Mouse (Mus musculus) hindbrain, postnatal 0 days (tissue): Measurements from ENCODE around the gene Ube2a. TPM values are rescaled to one million over a fixed set of nuclear protein-coding genes. Genes with fewer than 3 reads are reported as not detected.
"Not testable (repeated sequence)": the region's sequence is repeated elsewhere in the genome, so short reads cannot be mapped to it uniquely, and the experiment has no call there.

ENCODE experiments used
- ATAC-seq: fragments of 200-750 bp; cut with Nextera tagmentation; 2 replicates; pipeline ENCODE4 v1.8.0; 2017; ENCODE audit warnings: mild to moderate bottlenecking, moderate TSS enrichment, moderate library complexity
- DNase-seq: peaks from one replicate; pipeline ENCODE4 v3.0.0-alpha.2; 2015; ENCODE audit warnings: low spot score
- H3K27ac ChIP-seq: fragments of 300-500 bp; sonication (generic); 2 replicates; pipeline ENCODE4 v1.5.1; 2014; ENCODE audit warnings: mild to moderate bottlenecking
- H3K27me3 ChIP-seq: fragments of 300-500 bp; sonication (generic); 2 replicates; pipeline ENCODE4 v1.6.1; 2014; ENCODE audit warnings: low read length, mixed read lengths; ENCODE audit not compliant: insufficient read depth
- H3K36me3 ChIP-seq: fragments of 300-500 bp; sonication (generic); 2 replicates; pipeline ENCODE4 v1.6.1; 2014; ENCODE audit warnings: low read length, mixed read lengths; ENCODE audit not compliant: insufficient read depth
- H3K4me1 ChIP-seq: fragments of 300-500 bp; sonication (generic); 2 replicates; pipeline ENCODE4 v1.6.1; 2014; ENCODE audit warnings: antibody characterized with exemption, low read length, mixed read lengths; ENCODE audit not compliant: insufficient read depth
- H3K4me2 ChIP-seq: fragments of 300-500 bp; sonication (generic); 2 replicates; pipeline ENCODE4 v1.6.1; 2014; ENCODE audit warnings: low read depth, mild to moderate bottlenecking, low read length, moderate library complexity, mixed read lengths
- H3K4me3 ChIP-seq: fragments of 300-500 bp; sonication (generic); 2 replicates; pipeline ENCODE4 v1.5.1; 2014; ENCODE audit warnings: low read length
- H3K9ac ChIP-seq: fragments of 300-500 bp; sonication (generic); replicated peaks from 2 replicates; pipeline ENCODE4 v1.6.1; 2014; ENCODE audit warnings: mild to moderate bottlenecking, low read length, moderate library complexity, mixed read lengths
- H3K9me3 ChIP-seq: fragments of 300-500 bp; sonication (generic); 2 replicates; pipeline ENCODE4 v1.6.1; 2016; ENCODE audit warnings: low read length, mixed read lengths
- CTCF ChIP-seq: IDR thresholded peaks from 2 replicates; pipeline ENCODE4 v1.5.1; 2016; ENCODE audit warnings: antibody characterized with exemption, control low read depth, low read depth
- WGBS: fragments of 180-500 bp; shearing (Covaris S2); extraction: QIAGEN DNeasy Blood & Tissue Kit; methylation state at CpG from one replicate; pipeline ENCODE4 v1.1.7; 2014; 5-methylcytosine and 5-hydroxymethylcytosine counted together
- polyA plus RNA-seq: library from polyadenylated mRNA; unstranded; fragments of >200 nt; fragmentation: Nextera tagmentation; extraction: Ambion mirVana; gene quantifications from 2 replicates; pipeline ENCODE4 v1.2.1, GENCODE M21; 2015
- total RNA-seq: library from RNA; depleted of rRNA; stranded (reverse); fragments of >200 nt; gene quantifications from 2 replicates; pipeline ENCODE4 v1.2.3, GENCODE M21; 2014

Gene Ube2a
- total and polyA plus RNA-seq, 2 experiments from 2014 or later = 28.5 to 134 TPM

GRCm38 (mm10) chrX:36884719-36885118 is 11.0 kb downstream of the Ube2a start:
- no peak for ATAC-seq
- 89% methylated on average over 1 of the region's 1 CpGs for WGBS

GRCm38 (mm10) chrX:36898931-36899330 is 25.2 kb downstream of the Ube2a start:
- not testable (repeated sequence) for DNase-seq, H3K9me3 ChIP-seq, ATAC-seq, H3K9ac ChIP-seq, H3K4me1 ChIP-seq, H3K36me3 ChIP-seq, H3K27me3 ChIP-seq, H3K4me3 ChIP-seq, H3K4me2 ChIP-seq, H3K27ac ChIP-seq
- 19% methylated on average over 1 of the region's 1 CpGs for WGBS
- peak; percentile 32; the same call in 1 of the 2 replicates for TF ChIP-seq CTCF

More at GRCm38 (mm10) chrX:36884719-36885118, 11.0 kb downstream of the Ube2a start:
- TF ChIP-seq CTCF = peak; percentile 50
- no peak overlapping the region for H3K27ac ChIP-seq
- no peak overlapping the region for H3K9ac ChIP-seq
- no peak overlapping the region for H3K4me2 ChIP-seq
- no peaks in the 10 kb centered on the region for H3K27me3 ChIP-seq
- H3K4me1 ChIP-seq = no peaks in the 10 kb centered on the region
- H3K9me3 ChIP-seq = no peaks in the 10 kb centered on the region
- no peaks in the 10 kb centered on the region for H3K36me3 ChIP-seq
- peak; percentile 2 for DNase-seq
- H3K4me3 ChIP-seq = no peak overlapping the region

DNA sequence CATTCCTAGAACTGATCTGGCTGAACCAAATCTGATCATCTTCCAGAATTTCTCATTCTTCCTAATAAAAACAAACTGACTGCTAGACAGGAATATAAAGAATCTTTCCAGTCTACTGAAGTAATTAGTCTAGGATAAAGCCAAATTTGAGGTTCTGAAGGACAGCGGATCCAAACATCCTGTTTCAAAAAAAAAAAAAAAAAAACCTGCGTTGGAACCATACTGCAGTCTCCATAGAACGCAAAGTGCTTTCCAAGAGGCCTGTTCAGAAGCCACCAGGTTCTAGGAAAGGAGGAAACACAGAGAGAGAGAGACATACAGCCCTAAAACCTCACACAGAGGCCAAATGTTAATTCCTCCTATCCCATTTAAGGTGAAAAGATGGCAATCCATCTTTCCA is 28.0 kb downstream of the Ube2a start:
- TF ChIP-seq CTCF = no peak
- DNase-seq (no peak), ATAC-seq (no peak)
- Histone ChIP-seq H3K4me3 (peak overlapping the region; percentile 51), H3K9ac (peak overlapping the region; percentile 56; the same call in 1 of the 2 replicates), H3K27ac (peak overlapping the region; percentile 82), H3K4me2 (peak overlapping the region; percentile 56), H3K9me3 (no peaks in the 10 kb centered on the region), H3K36me3 (no peaks in the 10 kb centered on the region), H3K4me1 (no peaks in the 10 kb centered on the region), H3K27me3 (no peaks in the 10 kb centered on the region)
- 41% methylated on average over 3 of the region's 3 CpGs for WGBS

DNA sequence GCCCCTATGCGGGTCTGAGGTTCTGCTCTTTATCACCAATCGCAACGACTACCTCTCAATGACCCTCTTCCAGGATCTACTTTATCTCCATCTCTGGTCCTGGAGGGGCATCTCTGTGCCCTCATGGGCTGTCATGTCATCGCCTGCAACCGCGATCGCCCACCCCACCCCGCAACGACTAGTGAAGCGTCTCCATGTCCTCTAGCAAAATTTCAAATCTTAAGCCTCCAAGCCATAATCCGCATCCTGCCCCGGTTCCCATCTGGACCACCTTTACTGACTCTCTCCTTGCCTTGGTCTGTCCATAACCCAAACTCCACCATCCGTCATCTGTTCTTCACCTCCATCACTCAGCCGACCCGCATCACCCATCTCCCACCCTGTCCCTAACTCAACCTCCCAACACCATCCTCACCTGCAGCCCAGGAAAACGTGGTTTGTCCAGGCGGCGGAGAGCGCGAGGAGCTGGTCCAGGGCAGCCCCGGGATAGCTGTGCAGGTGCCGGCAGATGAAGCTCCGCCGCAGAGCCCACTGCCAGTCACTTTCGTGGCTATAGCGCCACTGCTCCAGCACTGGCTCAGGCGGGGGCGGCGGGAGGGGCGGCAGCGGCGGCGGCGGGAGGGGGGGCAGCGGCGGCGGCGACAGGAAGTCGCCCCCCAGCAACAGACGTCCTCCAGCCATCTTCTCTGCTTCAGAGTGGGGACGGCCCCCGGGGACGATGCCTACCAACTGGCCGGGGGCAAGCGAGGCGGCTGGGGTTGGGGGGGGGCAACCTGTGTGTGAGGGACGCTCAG is 28.8 kb downstream of the Ube2a start, which contains the start of gene Nkrf:
Gene Nkrf (minus strand): TSS at position 579 of the 794 bp plus-strand sequence.
- WGBS = 34% methylated on average over 44 of the region's 47 CpGs
- Histone ChIP-seq H3K9me3 (no peaks in the 10 kb centered on the region), H3K4me2 (peak within 1 kb of the TSS; percentile 56), H3K4me3 (peak within 1 kb of the TSS; percentile 51), H3K9ac (peak within 1 kb of the TSS; percentile 56), H3K36me3 (no peaks in the 10 kb centered on the region), H3K27ac (peak within 1 kb of the TSS; percentile 82), H3K4me1 (no peaks in the 10 kb centered on the region), H3K27me3 (no peaks in the 10 kb centered on the region)
- DNase-seq (peak; percentile 61), ATAC-seq (peak; percentile 80)
- TF ChIP-seq CTCF = no peak

DNA sequence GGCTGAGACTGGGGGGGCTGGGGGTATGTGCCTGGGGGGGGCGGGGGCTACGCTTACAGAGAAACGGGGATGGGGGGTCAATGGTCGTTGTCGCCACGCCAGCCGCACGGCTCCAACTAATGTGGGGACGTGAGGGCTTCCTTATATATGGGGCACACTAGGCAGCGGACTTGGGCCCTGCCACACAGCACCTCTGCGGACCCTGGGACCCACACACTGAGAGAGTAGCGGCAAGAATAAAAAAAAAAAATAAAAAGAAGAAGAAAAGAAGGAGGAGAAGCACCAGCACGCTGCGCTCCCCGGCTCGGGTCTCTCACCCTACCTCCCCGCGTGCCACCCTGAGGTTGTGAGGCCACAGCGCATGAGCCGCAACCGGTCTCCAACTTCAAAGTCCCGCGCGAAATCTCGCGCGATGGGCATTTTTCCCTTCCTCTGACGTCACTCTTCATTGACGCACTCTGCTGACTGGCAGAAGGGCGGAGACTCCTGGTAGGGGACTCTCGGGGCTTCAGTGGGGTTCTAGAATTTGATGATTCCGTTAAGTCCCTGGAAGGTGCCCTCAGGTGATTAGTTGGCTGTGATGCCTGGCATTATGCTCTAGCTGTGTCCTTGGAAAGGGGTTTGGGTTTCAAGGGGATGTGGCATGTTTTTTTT is 29.5 kb downstream of the Ube2a start:
- peak overlapping the region; percentile 56 for H3K9ac ChIP-seq
- TF ChIP-seq CTCF = 0 out of 2 replicates have a peak, but pooled peaks have one; percentile 10
- no peaks in the 10 kb centered on the region for H3K36me3 ChIP-seq
- H3K27ac ChIP-seq = peak overlapping the region; percentile 82
- peak overlapping the region; percentile 56 for H3K4me2 ChIP-seq
- peak; percentile 96 for DNase-seq
- peak overlapping the region; percentile 51 for H3K4me3 ChIP-seq
- 30% methylated on average over 27 of the region's 32 CpGs for WGBS
- no peaks in the 10 kb centered on the region for H3K4me1 ChIP-seq
- ATAC-seq = peak; percentile 94
- no peaks in the 10 kb centered on the region for H3K27me3 ChIP-seq
- no peaks in the 10 kb centered on the region for H3K9me3 ChIP-seq

DNA sequence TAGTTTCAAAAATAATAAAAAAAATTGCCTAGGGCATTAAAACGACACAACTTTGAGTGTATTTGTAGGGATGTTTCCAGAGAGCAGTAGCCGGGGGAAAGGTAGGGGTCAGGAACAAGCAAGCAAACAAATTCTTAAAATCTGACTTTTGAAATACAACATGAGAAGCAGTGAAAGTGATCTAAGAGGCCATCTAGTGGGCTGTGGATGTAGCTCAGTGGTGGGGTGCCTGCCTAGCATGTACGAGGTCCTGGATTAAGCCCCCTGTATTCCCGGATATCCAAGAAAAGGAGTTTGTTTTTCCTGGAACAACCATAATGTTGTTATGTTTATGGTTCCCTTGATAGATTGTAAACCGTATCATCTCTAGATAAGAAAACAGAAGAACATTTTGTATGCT is 32.8 kb downstream of the Ube2a start:
- H3K4me3 ChIP-seq = no peak overlapping the region
- H3K36me3 ChIP-seq = no peaks in the 10 kb centered on the region
- DNase-seq = peak; percentile 17
- no peaks in the 10 kb centered on the region for H3K4me1 ChIP-seq
- no peaks in the 10 kb centered on the region for H3K27me3 ChIP-seq
- H3K27ac ChIP-seq = no peak overlapping the region
- peak; percentile 50 for TF ChIP-seq CTCF
- H3K4me2 ChIP-seq = no peak overlapping the region
- ATAC-seq = no peak
- no peak overlapping the region for H3K9ac ChIP-seq
- WGBS = 35% methylated on average over 5 of the region's 5 CpGs
- no peaks in the 10 kb centered on the region for H3K9me3 ChIP-seq
